Mouse (Mus musculus) MEL (cell line): ENCODE results near the gene Gm3776.
"Not testable (repeated sequence)": the region's sequence is repeated elsewhere in the genome, so short reads cannot be mapped to it uniquely, and the experiment has no call there.

ENCODE experiments used
- BHLHE40 ChIP-seq: IDR thresholded peaks from 2 replicates; pipeline ENCODE4 v1.6.1; 2012; ENCODE audit warnings: low read depth, mild to moderate bottlenecking, inconsistent platforms, low read length, improper control_type of control experiment, borderline replicate concordance
- CTCF ChIP-seq, 3 experiments: IDR thresholded peaks in 2 of 3; conservative IDR thresholded peaks in 1 of 3; 2 replicates each; pipeline ENCODE4 v1.5.1; 2011 to 2012; ENCODE audit warnings: low read length in 3 of 3, low read depth in 2 of 3, mild to moderate bottlenecking in 2 of 3, improper control_type of control experiment in 1 of 3, inconsistent platforms in 1 of 3, mixed read lengths in 1 of 3, moderate library complexity in 1 of 3; ENCODE audit not compliant: control insufficient read depth in 1 of 3, insufficient read depth in 1 of 3, poor library complexity in 1 of 3, severe bottlenecking in 1 of 3
- EP300 ChIP-seq, 2 experiments: IDR thresholded peaks; 2 replicates each; pipeline ENCODE4 v1.6.1; 2011; ENCODE audit warnings: improper control_type of control experiment in 2 of 2, low read length in 2 of 2, low read depth in 1 of 2, mild to moderate bottlenecking in 1 of 2
- ETS1 ChIP-seq: IDR thresholded peaks from 2 replicates; pipeline ENCODE4 v1.6.1; 2012; ENCODE audit warnings: low read depth, mild to moderate bottlenecking, inconsistent platforms, low read length, improper control_type of control experiment, moderate library complexity
- KAT2A ChIP-seq: conservative IDR thresholded peaks from 2 replicates; pipeline ENCODE4 v1.6.1; 2012; ENCODE audit warnings: low read depth, low read length, improper control_type of control experiment, inconsistent platforms
- MAX ChIP-seq: IDR thresholded peaks from 2 replicates; pipeline ENCODE4 v1.6.1; 2011; ENCODE audit warnings: low read length, improper control_type of control experiment
- POLR2AphosphoS2 ChIP-seq: IDR thresholded peaks from 2 replicates; pipeline ENCODE4 v1.6.1; 2011; ENCODE audit warnings: low read length, improper control_type of control experiment
- ZKSCAN1 ChIP-seq: IDR thresholded peaks from 2 replicates; pipeline ENCODE4 v1.6.1; 2012; ENCODE audit warnings: low read depth, mild to moderate bottlenecking, inconsistent platforms, low read length, improper control_type of control experiment, moderate library complexity
- ZMIZ1 ChIP-seq: IDR thresholded peaks from 2 replicates; pipeline ENCODE4 v1.6.1; 2012; ENCODE audit warnings: low read depth, mild to moderate bottlenecking, inconsistent platforms, low read length, improper control_type of control experiment, moderate library complexity

- TF ChIP-seq EP300 (IDR thresholded peaks at IDR 0.05; ENCODE audit: low read depth in 1 of 2, low read length in 2 of 2); ZKSCAN1; ETS1; POLR2AphosphoS2; KAT2A; ZMIZ1; MAX; BHLHE40; CTCF (IDR thresholded peaks at IDR 0.05 in 2 of 3, conservative IDR thresholded peaks at IDR 0.05 in 1 of 3; ENCODE audit: control insufficient read depth in 1 of 3, insufficient read depth in 1 of 3, low read depth in 2 of 3, low read length in 3 of 3, poor library complexity in 1 of 3, severe bottlenecking in 1 of 3): not testable (repeated sequence)
Measured at GRCm38 (mm10) chr9:78299143-78299542, 42.2 kb downstream of the Gm3776 start.
